10 mouse cellular contexts compared by ENCODE assay signal in genomic region chr8:71692509-71692908, GRCm38 (mm10). TPM values are rescaled to one million over a fixed set of nuclear protein-coding genes. Genes with fewer than 3 reads are reported as not detected.
DNase-seq lines count a peak whose midpoint lies in the region; ATAC-seq lines count a peak whose summit lies in the region.
"Had no signal": no experiment of that assay in that cellular context is flagged by ENCODE, and none has a peak within 500 bp of the region (broad histone marks: within the 10 kb centered on the region; RNA-seq: fewer than 3 reads in every experiment).

No protein-coding gene starts in this region.

- no peak overlapping the region for H3K27ac ChIP-seq in kidney, embryonic 14.5 days (ENCODE audit: low read depth, low read length)
- no peak overlapping the region for H3K27ac ChIP-seq in embryonic facial prominence, embryonic 12.5 days
- H3K27ac ChIP-seq in limb, embryonic 13.5 days, result no peak overlapping the region

- WGBS in kidney, embryonic 14.5 days, result 6% methylated on average over 30 of the region's 30 CpGs
- 3% methylated on average over 30 of the region's 30 CpGs for WGBS in embryonic facial prominence, embryonic 12.5 days
- 5% methylated on average over 30 of the region's 30 CpGs for WGBS in limb, embryonic 13.5 days

- H3K9ac ChIP-seq in kidney, embryonic 14.5 days (ENCODE audit: low read depth, low read length), result no peak overlapping the region
- H3K9ac ChIP-seq in embryonic facial prominence, embryonic 12.5 days, result no peak overlapping the region
- no peak overlapping the region for H3K9ac ChIP-seq in limb, embryonic 13.5 days

- H3K9me3 ChIP-seq in kidney, embryonic 14.5 days (ENCODE audit: control insufficient read depth, low read length), result no peaks in the 10 kb centered on the region; the same call in 1 of the 2 replicates
- no peaks in the 10 kb centered on the region; the same call in 1 of the 2 replicates for H3K9me3 ChIP-seq in embryonic facial prominence, embryonic 12.5 days
- no peaks in the 10 kb centered on the region for H3K9me3 ChIP-seq in limb, embryonic 13.5 days

- H3K36me3 ChIP-seq in kidney, embryonic 14.5 days (ENCODE audit: control insufficient read depth, insufficient read depth, low read length), result no peaks in the 10 kb centered on the region
- H3K36me3 ChIP-seq in embryonic facial prominence, embryonic 12.5 days, result no peaks in the 10 kb centered on the region
- no peaks in the 10 kb centered on the region for H3K36me3 ChIP-seq in limb, embryonic 13.5 days

- no peaks in the 10 kb centered on the region for H3K4me1 ChIP-seq in kidney, embryonic 14.5 days (ENCODE audit: control insufficient read depth, insufficient read depth, low read length)
- peaks cover 12% of the 10 kb centered on the region; the same call in 1 of the 2 replicates for H3K4me1 ChIP-seq in embryonic facial prominence, embryonic 12.5 days
- H3K4me1 ChIP-seq in limb, embryonic 13.5 days, result peaks cover 11% of the 10 kb centered on the region

- peak overlapping the region; percentile 6; the same call in 1 of the 2 replicates for H3K4me3 ChIP-seq in kidney, embryonic 14.5 days (ENCODE audit: low read length)
- H3K4me3 ChIP-seq in embryonic facial prominence, embryonic 12.5 days, result 0 out of 2 replicates have a peak overlapping the region, but pooled peaks have one; percentile 9
- peak overlapping the region; percentile 10 for H3K4me3 ChIP-seq in limb, embryonic 13.5 days

- peaks cover 81% of the 10 kb centered on the region for H3K27me3 ChIP-seq in kidney, embryonic 14.5 days (ENCODE audit: control insufficient read depth, insufficient read depth, low read length)
- peaks cover 92% of the 10 kb centered on the region for H3K27me3 ChIP-seq in embryonic facial prominence, embryonic 12.5 days
- H3K27me3 ChIP-seq in limb, embryonic 13.5 days, result peaks cover 96% of the 10 kb centered on the region

- no peak for ATAC-seq in kidney, embryonic 14.5 days (ENCODE audit: low FRiP score, low TSS enrichment)
- ATAC-seq in embryonic facial prominence, embryonic 12.5 days (ENCODE audit: insufficient number of reproducible peaks, insufficient read depth, low FRiP score, low TSS enrichment), result no peak
- ATAC-seq in limb, embryonic 13.5 days (ENCODE audit: low FRiP score, low read depth), result no peak
- ATAC-seq: intestine, embryonic 16.5 days had no signal

- no peak for DNase-seq in kidney, postnatal 36 days
- peak; percentile 40 to 45 for DNase-seq in thymus, adult 18-20 months
- no peak for DNase-seq in heart, adult 8-10 months (ENCODE audit: low spot score)
- DNase-seq in cerebellum, postnatal 4 days (ENCODE audit: low spot score in 2 of 2), result no peak
- DNase-seq in embryo, embryonic 9.5 days (ENCODE audit: extremely low spot score), result no peak
- DNase-seq: left cerebral cortex, postnatal 4 days had no signal

- H3K4me2 ChIP-seq in kidney, embryonic 14.5 days (replicated peaks; ENCODE audit: low read depth, low read length), result no peak overlapping the region
- H3K4me2 ChIP-seq in embryonic facial prominence, embryonic 12.5 days (replicated peaks), result 0 out of 2 replicates have a peak overlapping the region, but pooled peaks have one; percentile 7
- H3K4me2 ChIP-seq in limb, embryonic 13.5 days (replicated peaks), result 0 out of 2 replicates have a peak overlapping the region, but pooled peaks have one; percentile 9

RNA-seq across cellular contexts. Expression of gene Insl3, which starts 3.5 kb away (rescaled TPM):
- 1.2 TPM in 1 of 2 replicates, not detected in the other for polyA plus RNA-seq in kidney, embryonic 14.5 days (2014; fragmentation: Nextera tagmentation; extraction: Ambion mirVana)
- 0.39 and 0.50 TPM in 2 replicates for polyA plus RNA-seq in embryonic facial prominence, embryonic 12.5 days (2016; fragmentation: Nextera tagmentation; extraction: Ambion mirVana)
- 0.48 and 0.55 TPM in 2 replicates for polyA plus RNA-seq in limb, embryonic 13.5 days (2015; fragmentation: Nextera tagmentation; extraction: Ambion mirVana)
- 1 to 10 TPM; 2.2 to 4.6 (median 2.5) TPM for total RNA-seq in heart, adult 8-10 months (2022)

RNA-seq across cellular contexts. Expression of gene B3gnt3, which starts 9.1 kb away (rescaled TPM):
- polyA plus RNA-seq in kidney, embryonic 14.5 days (2014; fragmentation: Nextera tagmentation; extraction: Ambion mirVana), result 1.1 and 1.6 TPM in 2 replicates
- 0.64 and 0.67 TPM in 2 replicates for polyA plus RNA-seq in embryonic facial prominence, embryonic 12.5 days (2016; fragmentation: Nextera tagmentation; extraction: Ambion mirVana)
- 0.77 and 0.92 TPM in 2 replicates for polyA plus RNA-seq in limb, embryonic 13.5 days (2015; fragmentation: Nextera tagmentation; extraction: Ambion mirVana)
- total RNA-seq in heart, adult 8-10 months (2022), result 1 to 10 TPM; 4.0 to 6.9 (median 5.3) TPM

RNA-seq across cellular contexts. Expression of gene Jak3, which starts 16.4 kb away (rescaled TPM):
- polyA plus RNA-seq in kidney, embryonic 14.5 days (2014; fragmentation: Nextera tagmentation; extraction: Ambion mirVana), result 3.0 and 5.2 TPM in 2 replicates
- 3.4 and 4.5 TPM in 2 replicates for polyA plus RNA-seq in embryonic facial prominence, embryonic 12.5 days (2016; fragmentation: Nextera tagmentation; extraction: Ambion mirVana)
- 3.4 and 4.2 TPM in 2 replicates for polyA plus RNA-seq in limb, embryonic 13.5 days (2015; fragmentation: Nextera tagmentation; extraction: Ambion mirVana)
- 10 to 100 TPM in 1 of 4 experiments, 1 to 10 TPM in 3; 6.4 to 10.3 (median 7.6) TPM for total RNA-seq in heart, adult 8-10 months (2022)

RNA-seq across cellular contexts. Expression of gene Unc13a, which starts 21.0 kb away (rescaled TPM):
- 0.50 and 0.53 TPM in 2 replicates for polyA plus RNA-seq in kidney, embryonic 14.5 days (2014; fragmentation: Nextera tagmentation; extraction: Ambion mirVana)
- polyA plus RNA-seq in embryonic facial prominence, embryonic 12.5 days (2016; fragmentation: Nextera tagmentation; extraction: Ambion mirVana), result 1.9 and 2.8 TPM in 2 replicates
- polyA plus RNA-seq in limb, embryonic 13.5 days (2015; fragmentation: Nextera tagmentation; extraction: Ambion mirVana), result 0.75 and 0.77 TPM in 2 replicates
- 1 to 10 TPM in 1 of 4 experiments, under 1 TPM in 3; 0.49 to 1.4 (median 0.57) TPM for total RNA-seq in heart, adult 8-10 months (2022)

RNA-seq across cellular contexts. Expression of gene Fcho1, which starts 33.0 kb away (rescaled TPM):
- polyA plus RNA-seq in kidney, embryonic 14.5 days (2014; fragmentation: Nextera tagmentation; extraction: Ambion mirVana), result 5.5 and 6.5 TPM in 2 replicates
- 7.4 and 8.3 TPM in 2 replicates for polyA plus RNA-seq in embryonic facial prominence, embryonic 12.5 days (2016; fragmentation: Nextera tagmentation; extraction: Ambion mirVana)
- 4.0 and 4.8 TPM in 2 replicates for polyA plus RNA-seq in limb, embryonic 13.5 days (2015; fragmentation: Nextera tagmentation; extraction: Ambion mirVana)
- total RNA-seq in heart, adult 8-10 months (2022), result 1 to 10 TPM in 1 of 4 experiments, under 1 TPM in 3; 0.14 to 1.5 (median 0.68) TPM

Comparison
In these comparisons a context has a peak if more than half of its experiments do, and no peak if none do; other contexts are left out.
1. DNase-seq: peak in thymus, adult 18-20 months (2 of 2); none in kidney, postnatal 36 days (0 of 2), heart, adult 8-10 months (single experiment), cerebellum, postnatal 4 days (0 of 2) and embryo, embryonic 9.5 days (single experiment).
2. Peak in every context shown above with its lines, with median percentiles within 50 percentile points of each other: H3K4me3 ChIP-seq.